Mouse (Mus musculus): ENCODE data around the gene Ccnd3.

The Ccnd3 gene

DNA sequence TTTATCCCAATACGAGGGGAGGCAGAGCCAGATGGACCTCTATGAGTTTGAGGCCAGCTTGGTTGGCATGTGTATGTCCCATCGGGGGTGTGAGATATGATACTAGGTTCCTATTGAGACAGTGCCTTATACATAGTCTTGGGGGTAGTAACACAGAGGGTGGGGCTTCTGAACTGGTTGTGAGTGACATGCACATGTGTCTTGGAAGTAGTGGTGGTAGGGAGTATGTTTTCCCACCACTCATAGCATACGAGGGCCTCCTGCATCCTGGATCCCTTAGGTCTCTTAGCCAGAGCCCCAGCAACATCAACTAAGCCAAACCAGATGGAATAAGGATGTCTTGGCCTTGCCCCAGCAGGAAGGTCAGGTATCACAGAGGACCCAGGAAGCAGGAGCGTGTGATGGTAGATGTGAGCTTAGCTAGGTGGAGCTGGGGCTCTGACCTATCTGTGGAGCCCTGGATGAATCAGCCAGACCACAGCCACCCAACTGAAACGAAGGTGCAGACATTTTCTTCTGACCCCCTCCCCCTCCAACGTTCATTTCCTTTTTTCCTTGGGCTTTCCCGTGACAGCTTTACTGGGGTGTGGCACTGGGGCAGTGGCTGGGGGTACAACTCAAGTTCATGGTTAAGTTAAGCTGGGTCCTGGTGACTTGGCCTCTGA lies 10.5 kb downstream of the Ccnd3 start:
- no peak for DNase-seq (ENCODE audit: low spot score)

DNA sequence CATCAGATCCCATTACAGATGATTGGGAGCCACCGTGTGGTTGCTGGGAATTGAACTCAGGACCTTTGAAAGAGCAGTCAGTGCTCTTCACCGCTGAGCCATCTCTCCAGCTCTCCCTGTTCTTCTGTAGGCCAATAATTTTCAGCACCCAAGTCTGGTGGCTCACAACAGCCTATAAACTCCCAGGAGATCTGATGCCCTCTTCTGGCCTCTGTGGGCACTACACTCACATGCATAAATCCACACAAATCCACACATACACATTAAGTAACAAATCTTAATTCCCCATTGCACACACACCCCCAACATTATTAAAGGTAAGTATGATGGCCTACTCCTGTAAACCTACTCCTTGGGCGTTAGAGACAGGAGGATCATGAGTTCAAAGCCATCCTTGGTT lies 11.4 kb downstream of the Ccnd3 start:
- DNase-seq (ENCODE audit: low spot score): no peak

DNA sequence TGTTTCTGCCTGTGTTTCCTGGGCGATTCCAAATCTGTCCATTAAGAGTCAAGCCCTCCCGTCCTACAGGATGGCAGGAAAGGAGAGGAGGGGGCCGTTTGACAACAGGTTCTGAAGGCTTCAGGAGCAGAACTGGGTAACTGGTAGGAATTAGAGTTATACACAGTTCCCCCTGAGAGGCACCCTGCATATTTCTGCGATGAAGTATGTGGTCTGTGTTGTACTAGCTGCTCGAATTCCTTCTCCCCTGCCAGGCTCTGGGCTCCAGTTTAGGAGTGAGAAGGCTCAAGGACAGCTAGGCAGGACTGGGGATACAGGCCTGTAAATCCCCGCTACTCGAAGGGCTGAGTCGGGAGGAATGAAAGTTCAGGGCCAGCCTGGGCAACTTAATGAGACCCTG lies 13.4 kb downstream of the Ccnd3 start:
- no peak for DNase-seq (ENCODE audit: low spot score)

DNA sequence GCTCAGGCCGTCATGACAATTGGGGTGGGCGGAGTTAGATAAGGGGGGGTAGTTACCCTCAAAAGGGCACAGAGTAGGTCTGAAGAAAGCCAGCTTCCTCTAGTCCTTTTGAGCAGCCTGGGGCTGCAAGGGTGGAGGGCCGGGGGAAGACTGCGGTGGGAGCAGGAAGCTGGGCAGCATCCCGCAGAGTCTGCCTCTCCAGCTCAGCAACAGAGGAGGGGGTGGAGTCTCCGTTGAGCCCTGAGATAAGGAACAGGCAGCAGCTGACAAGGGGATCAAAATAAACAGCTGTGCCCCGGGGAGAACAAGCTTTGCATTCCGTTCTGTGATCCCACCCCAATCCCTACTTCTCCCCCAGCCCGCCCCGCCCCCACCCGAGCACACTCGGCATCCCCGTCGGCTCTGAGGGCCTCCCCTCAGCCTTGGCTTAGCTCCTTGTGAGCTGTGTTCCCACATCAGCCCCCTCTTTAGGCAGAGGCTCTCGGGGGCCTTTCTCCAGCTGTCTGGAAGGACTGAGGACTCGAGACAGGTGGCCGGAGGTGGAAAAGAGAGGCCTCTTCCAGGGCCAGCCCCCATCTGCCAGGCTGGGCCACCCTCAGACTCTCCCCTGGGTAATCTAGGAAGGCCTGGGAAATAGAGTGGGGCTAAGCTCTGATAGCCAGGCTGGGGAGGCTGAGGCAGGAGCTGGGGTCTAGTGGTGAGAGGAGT lies 16.9 kb downstream of the Ccnd3 start:
- DNase-seq (ENCODE audit: low spot score): no peak

DNA sequence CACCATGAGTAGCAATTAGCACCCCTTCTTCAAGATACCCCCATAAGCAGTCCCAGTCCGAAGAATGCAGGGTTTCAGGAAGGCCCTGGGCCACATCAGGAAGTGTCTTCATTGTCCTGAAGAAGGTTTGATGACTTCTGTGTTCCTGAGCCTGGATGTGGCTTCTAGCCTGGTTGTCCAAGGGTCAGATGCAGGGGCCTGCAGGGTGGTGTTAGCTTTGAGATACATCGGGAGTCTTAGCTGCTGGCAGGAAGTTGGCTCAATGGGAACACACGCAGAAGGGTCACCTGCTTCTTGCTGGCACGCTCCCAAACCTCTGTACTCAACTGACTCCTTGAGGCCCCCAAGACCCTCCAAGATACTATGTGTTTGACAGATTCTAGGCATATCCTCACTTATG lies 17.7 kb downstream of the Ccnd3 start:
- DNase-seq (ENCODE audit: low spot score): no peak

DNA sequence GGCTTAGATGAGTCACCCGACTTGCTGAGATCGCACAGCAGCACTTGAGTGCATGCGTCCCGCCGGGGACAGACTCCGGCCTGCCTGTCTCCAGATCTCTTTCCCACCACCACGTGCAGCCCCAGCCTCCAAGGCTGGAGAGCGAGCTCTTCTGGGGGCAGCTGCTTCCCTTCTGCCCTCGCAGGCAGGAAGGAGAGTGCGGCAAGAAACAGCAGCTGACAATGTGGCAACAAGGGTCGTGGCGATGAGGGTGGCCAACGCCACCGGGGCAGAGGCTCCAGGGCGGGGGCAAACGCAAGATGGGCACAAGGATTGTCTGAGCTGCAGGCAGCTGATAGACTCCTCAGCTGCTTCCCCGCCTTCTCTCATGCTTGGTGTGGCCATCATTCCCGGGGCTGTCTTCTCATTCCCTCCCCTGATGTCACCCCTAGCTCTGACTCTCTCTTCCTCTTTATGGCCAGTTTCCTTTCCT lies 18.4 kb downstream of the Ccnd3 start:
- DNase-seq (ENCODE audit: low spot score): no peak

DNA sequence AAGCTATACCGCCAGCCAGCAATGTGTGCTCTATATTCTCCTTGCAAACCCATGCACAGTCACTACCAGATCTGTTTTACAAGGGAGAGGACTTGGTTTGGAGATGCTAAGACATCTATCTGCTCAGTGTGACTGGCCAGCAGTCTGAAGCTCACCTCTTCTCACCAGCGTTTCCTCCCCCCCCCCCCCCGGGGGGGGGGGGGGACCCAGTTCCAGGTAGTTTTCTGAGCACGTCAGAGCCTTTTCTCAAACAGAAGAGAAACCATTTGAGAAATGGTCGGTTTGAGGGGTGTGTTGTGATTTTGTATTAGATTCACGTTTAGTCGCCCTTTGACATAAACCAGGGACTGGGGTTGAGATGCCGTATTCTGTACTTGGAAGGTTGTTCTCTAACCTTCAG lies 19.2 kb downstream of the Ccnd3 start:
- no peak for DNase-seq (ENCODE audit: low spot score)

DNA sequence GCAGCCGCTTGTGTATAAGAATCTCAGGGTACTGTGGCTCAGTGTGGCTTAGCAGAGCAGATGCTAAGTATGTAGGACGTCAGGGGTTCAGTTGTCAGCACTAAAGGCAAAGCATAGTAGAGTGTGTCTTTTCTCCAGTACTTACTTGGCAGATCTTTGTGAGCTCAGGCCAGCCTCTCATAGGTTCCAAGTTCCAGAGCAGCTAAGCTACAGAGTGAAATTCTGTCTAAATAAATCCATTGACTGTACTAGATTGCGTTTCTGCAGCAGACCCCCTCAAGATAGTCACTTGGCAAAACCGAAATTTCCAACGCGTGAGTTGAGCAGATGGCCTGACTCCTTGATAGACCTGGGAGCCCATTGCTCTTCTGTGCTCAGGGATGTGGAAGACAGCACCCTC lies 20.1 kb downstream of the Ccnd3 start:
- no peak for DNase-seq (ENCODE audit: low spot score)

DNA sequence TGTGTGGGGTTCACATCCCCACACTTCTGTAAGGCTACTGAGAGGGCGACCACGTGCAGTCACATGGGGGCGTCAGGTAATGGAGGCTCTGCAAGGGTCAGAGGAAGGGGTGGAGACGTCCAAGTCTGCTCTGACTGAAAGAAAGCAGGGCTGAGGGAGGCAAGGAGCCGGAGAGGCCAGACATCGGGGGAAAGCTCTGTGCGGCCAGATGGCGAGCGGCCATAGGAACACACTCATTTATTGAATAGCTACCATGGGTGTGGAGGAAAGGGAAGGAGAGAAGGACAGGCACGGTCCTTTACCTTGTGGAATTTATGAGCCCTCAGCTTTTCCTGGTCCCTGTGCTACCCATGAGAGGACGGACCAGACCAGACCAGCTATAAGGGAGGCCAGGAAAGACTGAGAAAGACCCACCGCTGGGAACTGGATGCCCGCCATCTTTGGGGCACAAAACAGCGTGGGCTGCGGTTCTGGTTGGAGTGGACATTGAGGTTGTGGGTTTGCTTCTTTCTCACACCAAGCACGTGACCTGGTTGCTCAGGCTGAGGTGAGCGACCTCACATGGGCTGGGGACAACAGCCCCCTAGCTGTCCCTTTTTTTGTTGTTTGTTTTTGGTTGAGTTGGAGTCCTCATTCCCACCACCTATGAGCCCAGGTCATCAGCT lies 22.1 kb downstream of the Ccnd3 start:
- no peak for DNase-seq (ENCODE audit: low spot score)

DNA sequence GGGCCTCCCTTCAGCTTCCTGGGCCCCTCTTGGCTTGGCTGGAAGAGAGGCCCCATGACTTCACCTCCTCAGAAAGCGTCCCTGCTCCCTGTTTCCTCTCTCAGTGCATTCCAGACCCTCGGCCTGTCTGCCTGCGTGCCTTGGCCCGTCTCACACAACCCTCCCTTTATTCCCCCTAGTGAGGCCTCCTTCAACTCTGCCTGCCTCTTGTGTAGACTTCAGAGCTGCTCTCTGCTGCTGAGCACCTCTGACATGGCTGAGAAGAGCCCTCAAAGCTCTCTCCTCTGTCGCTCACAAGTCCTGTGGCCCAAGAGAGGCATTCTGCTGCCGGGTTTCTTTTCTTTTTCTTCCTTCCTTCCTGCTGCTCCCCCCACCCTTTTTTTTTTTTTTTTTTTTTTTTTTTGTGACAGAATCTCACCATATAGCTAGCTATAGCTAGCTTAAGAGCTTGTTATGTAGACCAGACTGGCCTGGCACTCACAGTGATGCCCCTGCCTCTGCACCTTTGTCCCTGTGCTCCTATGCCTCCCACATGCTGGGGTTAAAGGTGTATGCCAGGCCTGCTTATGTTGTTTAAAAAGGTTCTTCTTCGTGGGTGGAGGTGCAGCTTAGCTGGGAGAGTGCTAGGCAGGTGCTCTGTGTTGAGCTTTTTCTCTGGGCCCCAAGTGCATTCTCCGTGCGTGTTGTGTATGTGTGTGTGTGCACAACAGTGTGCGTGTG lies 22.9 kb downstream of the Ccnd3 start:
- no peak for DNase-seq (ENCODE audit: low spot score)

DNA sequence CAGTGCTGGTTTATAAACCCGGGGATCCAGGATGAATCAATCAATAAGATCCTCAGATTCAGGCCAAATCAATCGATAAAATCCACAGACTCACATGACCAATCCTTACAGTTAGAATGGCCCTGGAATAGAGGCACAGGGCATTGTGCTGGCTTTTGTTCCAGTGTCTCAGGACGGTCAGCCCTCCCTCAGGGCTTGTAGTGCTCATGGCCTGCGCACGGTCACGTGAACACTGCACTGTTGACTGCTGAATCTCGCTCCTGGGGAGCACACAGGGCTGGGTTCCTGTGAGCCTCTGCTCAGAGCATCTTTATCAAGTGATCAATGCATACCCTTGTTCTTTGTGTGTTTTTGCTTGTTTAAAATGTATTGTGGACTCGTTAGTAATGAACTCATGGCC lies 24.1 kb downstream of the Ccnd3 start:
- no peak for DNase-seq (ENCODE audit: low spot score)

DNA sequence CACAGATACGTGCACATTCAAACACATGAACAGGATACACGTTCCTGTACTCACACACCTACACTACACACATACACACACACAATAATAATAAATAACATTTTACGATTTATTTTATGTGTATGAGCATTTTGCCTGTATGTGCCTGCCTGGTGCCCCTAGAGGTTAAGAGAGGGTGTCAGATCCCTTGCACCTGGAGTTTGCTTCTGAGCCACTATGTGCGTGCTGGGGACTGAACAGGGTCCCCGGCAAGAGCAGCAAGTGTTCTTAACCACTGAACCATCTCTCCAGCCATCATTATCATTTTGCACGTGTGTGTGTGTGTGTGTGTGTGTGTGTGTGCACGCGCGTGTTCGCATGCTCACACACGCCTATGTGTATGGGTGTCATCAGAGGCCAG lies 24.7 kb downstream of the Ccnd3 start:
- DNase-seq (ENCODE audit: low spot score): no peak

DNA sequence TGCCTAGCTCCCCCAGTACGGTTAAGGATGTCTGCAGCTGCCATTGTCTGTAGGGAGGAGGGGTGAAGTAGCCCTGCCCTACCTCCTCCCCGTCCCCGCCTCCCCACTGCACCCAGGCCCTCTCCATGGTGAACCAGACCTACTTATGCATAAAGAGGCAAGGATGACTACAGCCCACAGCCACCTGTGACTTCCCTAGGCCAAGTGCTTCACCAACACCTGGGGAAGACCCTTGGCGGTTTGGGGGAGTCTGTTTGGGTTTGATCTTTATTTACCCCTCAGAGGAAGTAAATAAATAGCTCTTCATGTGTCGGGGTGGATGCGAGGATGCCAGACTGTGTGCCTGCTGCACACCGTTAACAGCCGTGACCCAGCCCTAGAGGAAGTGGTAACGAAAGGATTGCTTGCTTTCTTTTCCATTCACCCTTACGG lies 26.6 kb downstream of the Ccnd3 start:
- DNase-seq (ENCODE audit: low spot score): no peak

DNA sequence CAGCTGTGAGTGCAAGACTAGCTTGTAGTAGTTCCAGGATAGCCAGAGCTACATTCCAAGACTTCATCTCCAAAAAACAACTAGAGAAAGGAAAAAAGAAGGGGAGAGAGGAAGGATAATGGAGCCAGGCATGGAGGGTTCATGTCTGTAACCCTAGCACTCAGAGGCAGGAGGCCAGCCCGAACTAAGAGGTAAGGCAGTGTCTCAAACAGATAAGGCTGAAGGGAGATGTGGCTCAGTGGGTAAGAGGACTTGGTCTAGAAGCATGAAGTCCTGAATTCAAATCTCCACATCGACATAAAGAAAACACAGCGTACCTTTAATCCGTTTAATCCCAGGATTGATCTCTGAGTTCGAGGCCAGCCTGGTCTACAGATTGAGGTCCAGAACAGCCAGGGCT lies 27.5 kb downstream of the Ccnd3 start:
- no peak for DNase-seq (ENCODE audit: low spot score)

DNA sequence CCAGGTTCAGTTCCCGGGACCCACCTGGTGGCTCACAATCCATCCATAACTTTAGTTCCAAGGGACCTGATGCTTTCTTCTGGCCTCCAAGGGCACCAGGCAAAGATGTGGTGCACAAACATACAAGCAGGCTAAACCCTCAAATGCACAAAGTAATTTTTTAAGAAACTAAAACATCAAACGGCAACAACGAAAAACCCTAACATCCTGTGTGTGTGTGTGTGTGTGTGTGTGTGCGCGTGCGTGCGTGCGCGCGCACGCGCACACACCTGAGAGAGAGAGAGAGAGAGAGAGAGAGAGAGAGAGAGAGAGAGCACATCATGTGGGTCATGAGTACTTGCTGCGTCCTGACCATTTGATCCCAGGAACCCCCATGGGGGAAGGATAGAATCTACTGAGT lies 28.8 kb downstream of the Ccnd3 start:
- no peak for DNase-seq (ENCODE audit: low spot score)

DNA sequence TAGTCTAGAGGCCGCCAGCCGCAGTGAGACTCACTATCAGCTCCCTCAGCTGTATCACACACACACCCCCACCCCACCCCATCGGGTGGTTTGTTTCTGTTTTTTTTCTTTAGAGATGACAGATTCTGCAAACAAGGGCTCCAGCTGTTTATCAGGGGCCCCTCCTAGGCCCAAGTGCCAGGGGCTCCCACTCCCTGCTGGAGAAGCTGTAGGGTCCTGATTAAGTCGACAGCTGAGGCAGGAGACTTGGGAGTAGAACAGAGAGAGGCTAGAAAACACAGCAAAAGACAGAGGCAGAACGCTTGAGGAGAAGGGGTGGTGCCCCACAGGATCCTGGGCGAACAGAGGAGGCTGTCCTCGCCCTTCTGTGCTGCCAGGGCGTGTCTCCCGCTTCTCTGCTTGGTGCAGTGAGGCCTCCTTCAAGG lies 31.0 kb downstream of the Ccnd3 start:
- no peak for DNase-seq (ENCODE audit: low spot score)

DNA sequence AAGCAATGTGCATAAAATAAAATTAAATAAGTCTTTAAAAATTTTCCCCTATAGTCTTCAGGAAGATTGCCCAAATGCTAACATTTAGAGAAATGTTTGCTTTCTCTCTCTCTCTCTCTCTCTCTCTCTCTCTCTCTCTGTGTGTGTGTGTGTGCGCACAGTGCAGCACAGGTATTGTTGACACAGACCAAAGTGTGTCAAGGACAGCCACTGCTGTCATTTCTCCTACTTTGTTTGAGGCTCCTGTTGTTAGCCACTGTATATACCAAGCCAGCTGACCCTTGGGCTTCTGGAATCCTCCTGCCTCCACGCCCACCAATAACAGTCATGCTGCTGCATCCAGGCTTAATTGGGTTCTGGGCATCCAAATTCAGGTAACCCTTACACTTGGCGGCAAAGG lies 33.2 kb downstream of the Ccnd3 start:
- no peak for DNase-seq (ENCODE audit: low spot score)

DNA sequence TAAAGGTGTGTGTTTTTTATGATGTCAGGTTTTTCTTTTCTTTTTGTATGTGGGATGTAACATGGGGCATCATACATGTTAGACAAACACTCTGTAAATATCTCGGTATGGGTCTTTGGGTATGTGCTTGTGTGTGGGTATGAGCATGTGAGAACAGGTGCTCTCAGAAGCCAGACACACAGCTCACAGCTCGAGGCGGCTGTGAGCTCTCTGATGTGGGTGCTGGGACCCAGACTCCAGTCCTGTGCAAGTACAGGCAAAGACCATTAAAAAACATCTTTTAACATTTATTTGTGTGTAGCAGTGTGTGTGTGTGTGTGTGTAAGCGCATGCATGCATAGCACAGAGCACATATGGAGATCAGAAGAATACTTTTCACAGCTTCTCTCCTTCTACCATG lies 34.3 kb downstream of the Ccnd3 start:
- DNase-seq (ENCODE audit: low spot score): no peak

DNA sequence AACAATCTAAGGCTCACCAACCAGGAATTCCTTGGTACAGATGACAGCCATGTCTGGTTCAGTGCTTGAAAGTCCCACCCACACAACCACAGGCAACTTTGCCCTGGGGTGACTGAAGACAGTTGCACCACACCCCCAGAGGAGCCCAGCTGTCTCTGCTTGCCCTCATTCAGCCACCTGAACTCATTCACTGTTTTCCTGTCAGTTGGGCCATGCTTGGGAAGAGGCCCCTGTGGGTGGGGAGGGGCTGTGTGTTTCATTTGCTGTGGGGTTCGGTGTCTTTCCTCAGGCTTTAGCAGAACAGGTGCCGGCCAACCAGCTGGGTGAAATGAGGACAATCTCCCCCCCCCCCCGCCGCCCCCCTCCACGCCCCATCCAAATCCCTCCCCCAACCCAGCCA lies 37.2 kb downstream of the Ccnd3 start:
- no peak for DNase-seq (ENCODE audit: low spot score)

DNA sequence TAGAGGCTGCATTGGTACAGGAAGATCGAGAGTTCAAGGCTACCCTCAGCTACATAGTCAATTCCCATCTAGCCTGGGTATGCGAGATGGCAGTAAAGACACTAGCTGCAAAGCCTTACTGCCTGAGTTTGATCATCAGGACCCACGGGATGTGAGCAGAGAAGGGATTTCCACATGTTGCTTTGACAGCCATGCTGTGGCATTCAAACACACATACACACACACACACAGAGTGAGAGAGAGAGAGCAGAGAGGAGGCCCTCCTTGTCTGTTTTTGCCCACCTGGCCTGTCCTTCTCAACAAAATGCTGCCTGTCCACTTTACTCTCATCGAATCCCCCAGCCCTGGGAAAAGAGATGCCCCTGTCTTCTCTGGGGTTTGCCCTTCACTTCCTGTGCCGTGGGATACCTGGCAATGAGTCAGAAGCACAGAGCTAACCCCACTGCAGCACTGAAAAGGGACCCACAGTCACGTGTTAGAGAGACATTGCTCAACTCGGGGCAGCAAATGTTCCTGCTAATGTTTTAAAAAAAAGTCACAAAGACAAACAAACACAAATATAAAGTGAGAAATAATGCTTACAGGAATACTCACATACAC lies 38.3 kb downstream of the Ccnd3 start:
- no peak for DNase-seq (ENCODE audit: low spot score)

DNA sequence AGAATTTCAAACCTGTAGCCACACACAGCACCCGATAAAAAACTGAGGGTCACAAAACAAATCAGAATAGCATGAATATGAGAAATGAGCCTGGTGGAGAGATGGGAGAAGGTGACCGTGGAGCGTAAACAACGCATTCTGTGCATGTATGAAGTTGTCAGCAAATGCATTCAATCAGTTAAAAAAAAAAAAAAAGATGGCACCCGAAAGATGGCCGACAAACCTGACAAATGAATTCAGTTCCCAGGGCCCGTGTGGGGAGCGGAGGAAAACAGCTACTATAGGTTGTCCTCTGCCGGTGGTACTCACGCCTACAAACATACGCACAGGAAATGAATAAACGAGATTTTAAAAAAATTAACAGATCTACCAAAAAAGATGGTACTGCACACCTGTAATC lies 40.3 kb downstream of the Ccnd3 start:
- no peak for DNase-seq (ENCODE audit: low spot score)

DNA sequence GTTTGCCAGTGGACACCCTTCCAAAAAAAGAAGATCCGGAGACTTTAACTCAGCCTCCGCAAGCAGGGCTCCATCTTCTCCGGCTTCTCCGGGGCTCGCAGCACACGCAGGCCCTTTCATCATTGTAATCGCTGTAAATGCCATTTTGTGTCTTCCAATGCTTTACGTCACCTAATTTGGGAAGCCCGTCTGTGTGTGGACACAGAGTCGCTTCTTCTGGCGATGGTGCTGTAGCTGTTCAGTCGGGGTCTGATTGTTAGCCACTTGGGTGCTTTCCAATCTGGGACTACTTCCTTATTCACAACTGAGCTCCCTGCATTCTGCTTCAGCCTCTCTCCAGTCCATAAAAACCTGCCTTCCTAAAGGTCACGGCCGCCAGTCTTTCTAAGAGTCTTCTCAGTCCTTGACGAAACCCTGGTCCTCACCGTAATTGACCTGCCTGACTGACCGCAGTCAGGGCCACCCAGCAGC lies 41.0 kb downstream of the Ccnd3 start:
- DNase-seq (ENCODE audit: low spot score): no peak

Measured in ovary, postnatal 14 days (tissue).